Mouse (Mus musculus) liver, adult 2 months (tissue): ENCODE measurements around the gene Fam173b. TPM values are rescaled to one million over a fixed set of nuclear protein-coding genes. Genes with fewer than 3 reads are reported as not detected.
A peak's percentile ranks its signal among the peaks of the same experiment; 100 is the strongest.

Experiments
- DNase-seq: peaks from one replicate; pipeline ENCODE4 v3.0.0-alpha.2; 2011; ENCODE audit warnings: low read depth, low spot score; ENCODE audit errors: extremely low read depth
- H3K27ac ChIP-seq: fragments of 200-500 bp; replicated peaks from 2 replicates; pipeline ENCODE4 v1.5.1; 2012; ENCODE audit warnings: low read depth, mild to moderate bottlenecking, control low read depth, inconsistent platforms, low read length; ENCODE audit not compliant: insufficient read depth
- H3K27me3 ChIP-seq: fragments of 200-500 bp; 2 replicates; pipeline ENCODE4 v1.6.1; 2012; ENCODE audit warnings: mild to moderate bottlenecking, moderate library complexity, low read length, inconsistent platforms; ENCODE audit not compliant: control insufficient read depth, insufficient read depth
- H3K36me3 ChIP-seq: fragments of 200-500 bp; 2 replicates; pipeline ENCODE4 v1.6.1; 2012; ENCODE audit warnings: low read length, inconsistent platforms; ENCODE audit not compliant: control insufficient read depth, insufficient read depth
- H3K4me1 ChIP-seq: fragments of 200-500 bp; 2 replicates; pipeline ENCODE4 v1.6.1; 2011; ENCODE audit warnings: low read length; ENCODE audit not compliant: control insufficient read depth, insufficient read depth
- H3K4me3 ChIP-seq: fragments of 200-500 bp; 2 replicates; pipeline ENCODE4 v1.5.1; 2011; ENCODE audit warnings: low read depth, mild to moderate bottlenecking, control low read depth, low read length, moderate library complexity; ENCODE audit not compliant: insufficient read depth
- H3K79me2 ChIP-seq: fragments of 200-500 bp; 2 replicates; pipeline ENCODE4 v1.6.1; 2012; ENCODE audit warnings: inconsistent platforms, mild to moderate bottlenecking, low read length, moderate library complexity; ENCODE audit not compliant: control insufficient read depth, insufficient read depth
- H3K9ac ChIP-seq: fragments of 200-500 bp; 2 replicates; pipeline ENCODE4 v1.6.1; 2012; ENCODE audit warnings: low read depth, mild to moderate bottlenecking, control low read depth, inconsistent platforms, low read length
- CTCF ChIP-seq: fragments of 200-500 bp; IDR thresholded peaks from 2 replicates; pipeline ENCODE4 v1.5.1; 2011; ENCODE audit warnings: low read depth, low read length, control low read depth
- POLR2A ChIP-seq: fragments of 200-500 bp; IDR thresholded peaks from 2 replicates; pipeline ENCODE4 v1.6.1; 2011; ENCODE audit warnings: low read length, control low read depth; ENCODE audit not compliant: insufficient read depth; ENCODE audit errors: extremely low read depth
- WGBS: fragments of 180-500 bp; shearing (Covaris S2); methylation state at CpG from one replicate; pipeline ENCODE4 v1.1.7; 2018; 5-methylcytosine and 5-hydroxymethylcytosine counted together
- polyA plus RNA-seq: library from polyadenylated mRNA; depleted of rRNA; stranded (reverse); fragments of >200 nt; gene quantifications from 2 replicates; pipeline ENCODE4 v1.2.3, GENCODE M21; 2012
- total RNA-seq: library from RNA; depleted of rRNA; stranded (reverse); fragments of >200 nt; gene quantifications from 2 replicates; pipeline ENCODE4 v1.2.3, GENCODE M21; 2014

Gene Fam173b
- total and polyA plus RNA-seq, 2 experiments = 8.5 to 20.1 TPM

DNA sequence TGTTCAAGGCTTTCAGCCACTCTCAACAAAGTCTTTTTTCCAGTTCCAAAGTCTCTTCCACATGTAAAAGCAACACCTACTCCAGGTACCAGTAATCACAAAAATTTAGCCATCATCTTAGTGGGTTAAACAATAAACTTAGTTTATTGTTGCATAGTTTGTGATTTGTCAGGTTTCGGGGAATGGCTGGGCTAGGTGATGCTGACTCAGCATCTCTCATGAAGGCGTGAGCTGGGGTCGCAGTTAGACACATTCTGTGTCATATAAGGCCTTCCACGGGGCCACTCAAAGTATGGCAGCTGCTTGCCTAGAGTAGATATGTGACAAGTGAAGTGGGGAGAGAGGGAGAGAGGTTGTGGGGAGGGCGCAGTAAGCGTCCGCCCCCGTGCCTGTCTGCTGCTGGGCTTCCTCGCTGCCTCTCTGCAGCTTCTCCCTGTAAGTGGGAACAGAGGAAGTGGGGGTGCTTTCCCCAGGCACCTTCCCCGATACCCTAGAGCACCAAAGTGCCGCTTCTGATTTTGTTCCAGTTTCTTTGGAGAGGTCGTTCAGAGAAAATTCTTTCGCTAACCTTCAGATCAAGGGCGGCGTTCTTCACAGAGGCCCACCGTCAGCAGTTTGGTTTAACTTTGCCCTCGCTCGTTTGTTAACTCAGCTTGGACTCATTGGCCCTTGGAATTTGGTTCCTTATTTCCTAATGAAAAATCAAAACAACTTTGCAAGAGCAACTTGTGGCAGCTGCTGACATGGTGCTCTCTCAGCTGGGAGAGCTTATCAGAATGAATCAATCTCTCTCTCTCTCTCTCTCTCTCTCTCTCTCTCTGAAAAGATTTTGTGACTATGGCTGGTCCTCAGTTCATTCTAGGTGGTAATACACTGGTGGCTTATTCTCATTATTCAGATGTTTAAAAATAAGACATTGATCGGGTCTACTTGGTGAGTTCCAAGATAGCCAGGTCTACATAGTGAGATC lies 37.8 kb upstream of the Fam173b start:
- H3K4me3 ChIP-seq = peak overlapping the region; percentile 51; the same call in 1 of the 2 replicates
- no peak for TF ChIP-seq CTCF
- no peak for TF ChIP-seq POLR2A
- no peaks in the 10 kb centered on the region for H3K36me3 ChIP-seq
- WGBS = 20% methylated on average over 19 of the region's 19 CpGs
- H3K27ac ChIP-seq = peak overlapping the region; percentile 99
- H3K27me3 ChIP-seq = no peaks in the 10 kb centered on the region
- peak; percentile 96 for DNase-seq
- peaks cover 21% of the 10 kb centered on the region; the same call in 1 of the 2 replicates for H3K4me1 ChIP-seq
- H3K79me2 ChIP-seq = no peaks in the 10 kb centered on the region
- H3K9ac ChIP-seq = peak overlapping the region; percentile 69

DNA sequence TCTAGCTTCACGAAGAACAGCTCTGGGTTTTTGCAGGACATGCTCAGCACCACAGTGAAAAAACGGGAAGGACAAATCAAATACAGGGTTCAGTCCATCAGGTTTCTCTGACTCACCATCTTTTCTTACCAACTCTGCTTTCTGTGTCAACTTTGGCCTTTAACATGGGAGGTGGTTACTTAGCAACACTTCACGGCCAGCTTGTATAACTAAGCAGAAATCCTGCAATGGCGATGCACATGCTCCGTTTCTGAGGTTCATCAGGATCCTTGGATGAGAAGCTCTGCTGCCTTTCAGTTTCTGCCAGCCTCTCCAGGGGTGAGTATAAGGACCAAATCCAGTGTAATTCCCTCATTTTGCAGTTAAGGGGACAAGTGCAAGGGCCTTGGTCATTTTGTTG lies 36.5 kb upstream of the Fam173b start, which contains the start of gene Cmbl:
Cmbl (plus strand) TSS at position 206 of the 400 bp plus-strand sequence.
- TF ChIP-seq POLR2A (no peak), CTCF (no peak)
- H3K36me3 ChIP-seq = no peaks in the 10 kb centered on the region
- no peaks in the 10 kb centered on the region for H3K27me3 ChIP-seq
- WGBS = 44% methylated on average over 5 of the region's 5 CpGs
- H3K4me1 ChIP-seq = peaks cover 22% of the 10 kb centered on the region
- no peak for DNase-seq
- H3K4me3 ChIP-seq = no peak within 1 kb of the TSS
- peak within 1 kb of the TSS; percentile 77 for H3K27ac ChIP-seq
- H3K79me2 ChIP-seq = no peaks in the 10 kb centered on the region
- no peak within 1 kb of the TSS for H3K9ac ChIP-seq

DNA sequence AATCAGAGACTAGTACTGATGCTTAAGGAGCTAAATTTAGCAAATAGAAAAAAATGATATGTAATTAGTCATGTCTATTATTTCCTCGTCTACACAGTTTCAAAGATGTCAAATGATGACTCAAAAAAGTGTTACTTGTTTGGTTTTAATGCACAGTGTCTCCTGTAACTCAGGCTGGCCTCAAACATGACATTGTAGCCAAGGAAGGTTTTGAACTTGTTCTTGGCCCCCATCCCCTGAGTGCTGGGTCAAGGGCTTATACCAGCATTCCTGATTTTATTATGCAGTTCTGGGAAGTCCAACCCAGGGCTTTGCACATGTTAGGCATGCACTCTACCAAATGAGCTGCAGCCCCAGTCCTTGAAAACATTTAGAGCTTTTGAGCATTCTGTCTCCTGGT lies 35.9 kb upstream of the Fam173b start:
- 84% methylated on average over 1 of the region's 1 CpGs for WGBS
- TF ChIP-seq POLR2A (no peak), CTCF (no peak)
- Histone ChIP-seq H3K36me3 (no peaks in the 10 kb centered on the region), H3K4me1 (peaks cover 28% of the 10 kb centered on the region), H3K79me2 (no peaks in the 10 kb centered on the region), H3K4me3 (no peak overlapping the region), H3K9ac (no peak overlapping the region), H3K27me3 (no peaks in the 10 kb centered on the region), H3K27ac (0 out of 2 replicates have a peak overlapping the region, but pooled peaks have one; percentile 17)
- DNase-seq = no peak

DNA sequence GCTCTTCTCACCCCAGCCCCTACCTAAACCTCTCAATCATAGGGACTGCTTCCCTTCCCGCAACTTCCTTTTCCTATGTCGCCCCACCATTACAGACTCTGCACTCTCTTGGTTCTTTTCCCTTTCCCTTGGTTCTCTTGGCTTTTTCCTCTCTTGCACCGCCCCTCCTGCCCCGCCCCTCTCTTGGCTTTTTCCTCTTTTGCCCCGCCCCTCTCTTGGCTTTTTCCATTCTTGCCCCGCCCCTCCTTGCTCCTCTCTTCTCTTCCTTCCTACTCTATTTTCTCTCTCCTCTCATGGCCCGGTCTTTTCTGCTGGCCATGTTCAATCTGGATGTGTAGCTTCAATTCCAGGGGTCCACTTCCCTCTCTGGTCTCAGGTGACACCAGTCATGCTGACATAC lies 34.2 kb upstream of the Fam173b start:
- Histone ChIP-seq H3K27me3 (no peaks in the 10 kb centered on the region), H3K4me1 (peaks cover 40% of the 10 kb centered on the region), H3K4me3 (no peak overlapping the region), H3K27ac (no peak overlapping the region), H3K79me2 (no peaks in the 10 kb centered on the region; the same call in 1 of the 2 replicates), H3K9ac (no peak overlapping the region), H3K36me3 (no peaks in the 10 kb centered on the region)
- TF ChIP-seq POLR2A (no peak), CTCF (no peak)
- DNase-seq = no peak
- 94% methylated on average over 4 of the region's 7 CpGs for WGBS

DNA sequence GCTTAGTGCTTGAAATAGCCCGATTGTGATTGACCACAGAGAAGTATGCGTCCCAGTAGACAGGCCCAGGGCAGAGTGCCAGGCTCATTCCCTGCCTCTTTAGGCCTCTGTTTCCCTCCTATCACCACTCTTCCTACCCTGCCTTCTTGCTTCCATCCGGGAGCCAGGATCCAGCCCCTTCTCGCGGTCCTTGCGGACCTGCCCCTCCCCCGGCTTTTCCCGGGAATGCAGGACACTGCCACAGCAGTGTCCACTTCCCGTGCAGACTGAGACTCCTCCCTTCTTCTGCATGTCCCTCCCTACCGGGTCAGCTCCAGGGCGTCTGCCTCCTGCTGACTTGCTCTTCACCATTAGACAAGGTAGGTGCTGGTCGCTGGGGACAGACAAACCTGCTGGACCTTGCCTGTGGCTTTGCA lies 33.1 kb upstream of the Fam173b start:
- 7% methylated on average over 12 of the region's 12 CpGs for WGBS
- peak overlapping the region; percentile 62 for H3K9ac ChIP-seq

More for the DNA sequence above, 33.1 kb upstream of the Fam173b start:
- Histone ChIP-seq H3K36me3 (no peaks in the 10 kb centered on the region), H3K4me3 (peak overlapping the region; percentile 42), H3K27ac (peak overlapping the region; percentile 89), H3K4me1 (peaks cover 38% of the 10 kb centered on the region), H3K27me3 (no peaks in the 10 kb centered on the region), H3K79me2 (no peaks in the 10 kb centered on the region; the same call in 1 of the 2 replicates)
- TF ChIP-seq POLR2A (peak; percentile 70; the same call in 1 of the 2 replicates), CTCF (no peak)
- peak; percentile 95 for DNase-seq
